Mouse (Mus musculus) retina, postnatal 1 day (tissue): ENCODE results near the gene Ncoa6.
A peak's percentile ranks its signal among the peaks of the same experiment; 100 is the strongest.

Source experiments
- DNase-seq: peaks from one replicate; pipeline ENCODE4 v3.0.0-alpha.2; 2012

The Ncoa6 gene

GRCm38 (mm10) chr2:155420911-155421310, 52.8 kb downstream of the Ncoa6 start:
- DNase-seq = no peak

GRCm38 (mm10) chr2:155404635-155405034, 69.1 kb downstream of the Ncoa6 start:
- DNase-seq = no peak

GRCm38 (mm10) chr2:155401926-155402325, 71.8 kb downstream of the Ncoa6 start:
- no peak for DNase-seq

- DNase-seq = no peak
Observed at GRCm38 (mm10) chr2:155400276-155400675, 73.4 kb downstream of the Ncoa6 start.

- DNase-seq = no peak
Observed at GRCm38 (mm10) chr2:155394586-155394985, 79.1 kb downstream of the Ncoa6 start.

- DNase-seq = no peak
Observed at GRCm38 (mm10) chr2:155388573-155388972, 85.1 kb downstream of the Ncoa6 start.

GRCm38 (mm10) chr2:155387052-155387451, 86.6 kb downstream of the Ncoa6 start:
- no peak for DNase-seq

- DNase-seq = no peak
Observed at GRCm38 (mm10) chr2:155386534-155386899, 87.2 kb downstream of the Ncoa6 start.

GRCm38 (mm10) chr2:155385731-155386533, 87.8 kb downstream of the Ncoa6 start:
- DNase-seq = peak; percentile 63

- peak; percentile 86 for DNase-seq
Observed at GRCm38 (mm10) chr2:155385090-155385489, 88.6 kb downstream of the Ncoa6 start.

GRCm38 (mm10) chr2:155382791-155383438, 90.8 kb downstream of the Ncoa6 start:
- DNase-seq = peak; percentile 28

GRCm38 (mm10) chr2:155382332-155382700, 91.4 kb downstream of the Ncoa6 start:
- no peak for DNase-seq

GRCm38 (mm10) chr2:155381643-155382331, 91.9 kb downstream of the Ncoa6 start:
- DNase-seq = peak; percentile 98

- DNase-seq = no peak
Observed at GRCm38 (mm10) chr2:155381060-155381437, 92.6 kb downstream of the Ncoa6 start.

GRCm38 (mm10) chr2:155380261-155381059, 93.2 kb downstream of the Ncoa6 start, which contains the start of gene Trp53inp2:
Trp53inp2 (plus strand) TSS chr2:155381059.
- no peak for DNase-seq

GRCm38 (mm10) chr2:155376191-155376590, 97.5 kb downstream of the Ncoa6 start:
- no peak for DNase-seq

GRCm38 (mm10) chr2:155374521-155374920, 99.2 kb downstream of the Ncoa6 start:
- DNase-seq = no peak

- DNase-seq = no peak
Observed at GRCm38 (mm10) chr2:155373886-155374285, 99.8 kb downstream of the Ncoa6 start.

- no peak for DNase-seq
Observed at GRCm38 (mm10) chr2:155373302-155373701, 100.4 kb downstream of the Ncoa6 start.

GRCm38 (mm10) chr2:155372451-155372850, 101.2 kb downstream of the Ncoa6 start:
- DNase-seq = no peak

GRCm38 (mm10) chr2:155369333-155369883, 104.3 kb downstream of the Ncoa6 start:
- peak; percentile 34 for DNase-seq

- no peak for DNase-seq
Observed at GRCm38 (mm10) chr2:155367635-155368284, 105.9 kb downstream of the Ncoa6 start.
